ENCODE assay signal across 8 mouse cellular contexts in genomic region chr5:115156933-115157589, GRCm38 (mm10). TPM values are rescaled to one million over a fixed set of nuclear protein-coding genes. Genes with fewer than 3 reads are reported as not detected.
DNase-seq lines count a peak whose midpoint lies in the region; ATAC-seq and TF ChIP-seq lines count a peak whose summit lies in the region.

No protein-coding gene starts in this region.

- H3K79me2 ChIP-seq in heart, adult 2 months (replicated peaks; ENCODE audit: control insufficient read depth, insufficient read depth, low read length) = peaks cover 5% of the 10 kb centered on the region
- H3K79me2 ChIP-seq in myocyte (ENCODE audit: control insufficient read depth, insufficient read depth) = peaks cover 56% of the 10 kb centered on the region

- intact Hi-C loops in heart, adult 2 months (cut with DNase I) = no loop called here
- intact Hi-C loops in heart, postnatal 14 days (cut with DNase I) = no loop called here

- no peaks in the 10 kb centered on the region for H3K36me3 ChIP-seq in heart, adult 2 months (ENCODE audit: control insufficient read depth, insufficient read depth, low read length)
- peaks cover 40% of the 10 kb centered on the region for H3K36me3 ChIP-seq in E14TG2a.4 (ENCODE audit: insufficient read depth, low read length)
- H3K36me3 ChIP-seq in embryonic facial prominence, embryonic 11.5 days (replicated peaks; ENCODE audit: control insufficient read depth, insufficient read depth, low read depth, low read length) = no peaks in the 10 kb centered on the region
- no peaks in the 10 kb centered on the region for H3K36me3 ChIP-seq in intestine, embryonic 15.5 days
- no peaks in the 10 kb centered on the region for H3K36me3 ChIP-seq in myocyte (ENCODE audit: control insufficient read depth, insufficient read depth)

- H3K4me1 ChIP-seq in heart, adult 2 months (ENCODE audit: control insufficient read depth, insufficient read depth, low read length) = peaks cover 23% of the 10 kb centered on the region
- peaks cover 82% of the 10 kb centered on the region for H3K4me1 ChIP-seq in E14TG2a.4 (replicated peaks; ENCODE audit: low read depth, low read length)
- H3K4me1 ChIP-seq in embryonic facial prominence, embryonic 11.5 days (ENCODE audit: control insufficient read depth, insufficient read depth, low read length) = peaks cover 4% of the 10 kb centered on the region
- H3K4me1 ChIP-seq in intestine, embryonic 15.5 days (replicated peaks) = peaks cover 52% of the 10 kb centered on the region

- no peaks in the 10 kb centered on the region for H3K9me3 ChIP-seq in E14TG2a.4 (ENCODE audit: low read length)
- no peaks in the 10 kb centered on the region for H3K9me3 ChIP-seq in embryonic facial prominence, embryonic 11.5 days (replicated peaks; ENCODE audit: control insufficient read depth, low read length)
- no peaks in the 10 kb centered on the region for H3K9me3 ChIP-seq in intestine, embryonic 15.5 days

- TF ChIP-seq EP300 in heart, adult 2 months (IDR thresholded peaks at IDR 0.05; ENCODE audit: insufficient read depth, low read depth, low read length) = no peak

- peak overlapping the region; percentile 88 for H3K4me3 ChIP-seq in heart, adult 2 months
- peak overlapping the region; percentile 99 for H3K4me3 ChIP-seq in E14TG2a.4 (replicated peaks; ENCODE audit: low read length)
- peak overlapping the region; percentile 97 for H3K4me3 ChIP-seq in embryonic facial prominence, embryonic 11.5 days (ENCODE audit: low read depth, low read length)
- H3K4me3 ChIP-seq in intestine, embryonic 15.5 days (replicated peaks) = peak overlapping the region; percentile 94
- peak overlapping the region; percentile 83 for H3K4me3 ChIP-seq in myocyte

- ATAC-seq in embryonic facial prominence, embryonic 11.5 days (replicated peaks; ENCODE audit: insufficient number of reproducible peaks, low FRiP score, low TSS enrichment, low read depth) = no peak
- no peak for ATAC-seq in intestine, embryonic 15.5 days

- H3K27me3 ChIP-seq in heart, adult 2 months (ENCODE audit: control insufficient read depth, insufficient read depth, low read length) = no peaks in the 10 kb centered on the region
- H3K27me3 ChIP-seq in E14TG2a.4 (ENCODE audit: insufficient read depth, low read length) (no peaks in the 10 kb centered on the region), myocyte (ENCODE audit: control insufficient read depth, insufficient read depth, insufficient read length) (no peaks in the 10 kb centered on the region)
- H3K27me3 ChIP-seq in embryonic facial prominence, embryonic 11.5 days (ENCODE audit: control insufficient read depth, insufficient read depth, low read length) = no peaks in the 10 kb centered on the region
- no peaks in the 10 kb centered on the region for H3K27me3 ChIP-seq in intestine, embryonic 15.5 days (replicated peaks)

- peak overlapping the region; percentile 95 for H3K9ac ChIP-seq in heart, adult 2 months (ENCODE audit: low read depth, low read length)
- H3K9ac ChIP-seq in embryonic facial prominence, embryonic 11.5 days (replicated peaks; ENCODE audit: low read length) = peak overlapping the region; percentile 89
- H3K9ac ChIP-seq in intestine, embryonic 15.5 days = peak overlapping the region; percentile 99

- no peak for TF ChIP-seq CTCF in heart, adult 2 months (IDR thresholded peaks at IDR 0.05)
- TF ChIP-seq CTCF in E14TG2a.4 (conservative IDR thresholded peaks at IDR 0.05; ENCODE audit: low read length) = no peak

- peak overlapping the region; percentile 99 for H3K27ac ChIP-seq in heart, adult 2 months
- H3K27ac ChIP-seq in embryonic facial prominence, embryonic 11.5 days (replicated peaks; ENCODE audit: low read depth, low read length) = no peak overlapping the region
- H3K27ac ChIP-seq in intestine, embryonic 15.5 days = peak overlapping the region; percentile 98

- DNase-seq in heart, adult 2 months = no peak
- no peak for DNase-seq in heart, postnatal 14 days
- DNase-seq in embryonic facial prominence, embryonic 11.5 days (ENCODE audit: low spot score) = peak; percentile 46
- DNase-seq in layer of hippocampus, postnatal 10 days (ENCODE audit: low spot score in 2 of 2) = no peak
- DNase-seq in layer of hippocampus, adult 8-10 months (ENCODE audit: low spot score in 2 of 2) = no peak

- peak overlapping the region; percentile 58 for H3K4me2 ChIP-seq in embryonic facial prominence, embryonic 11.5 days (ENCODE audit: low read depth, low read length)
- H3K4me2 ChIP-seq in intestine, embryonic 15.5 days (replicated peaks) = peak overlapping the region; percentile 71
- H3K4me2 ChIP-seq in myocyte (ENCODE audit: low read depth) = peak overlapping the region; percentile 92

- no peak for TF ChIP-seq POLR2A in heart, adult 2 months (IDR thresholded peaks at IDR 0.05; ENCODE audit: insufficient read depth, low read depth, low read length)
- no peak for TF ChIP-seq POLR2A in myocyte (IDR thresholded peaks at IDR 0.05; ENCODE audit: insufficient read length, low read depth)

- WGBS in heart, adult 2 months = 1% methylated on average over 26 of the region's 26 CpGs
- WGBS in embryonic facial prominence, embryonic 11.5 days = 2% methylated on average over 26 of the region's 26 CpGs
- WGBS in intestine, embryonic 15.5 days = under 1% methylated on average over 26 of the region's 26 CpGs

- peak overlapping the region; percentile 98 for H3ac ChIP-seq in myocyte (ENCODE audit: control insufficient read depth, insufficient read length)

TF ChIP-seq in myocyte, 11 proteins besides CTCF, POLR2A, EP300 and RAD21:
- TF ChIP-seq REST (IDR thresholded peaks at IDR 0.05; ENCODE audit: insufficient read depth, insufficient read length) (no peak), SRF (IDR thresholded peaks at IDR 0.05; ENCODE audit: control insufficient read depth, insufficient read length, low read depth) (no peak), TCF12 (IDR thresholded peaks at IDR 0.05; ENCODE audit: insufficient read depth, poor library complexity, severe bottlenecking) (no peak), TCF3 (IDR thresholded peaks at IDR 0.05; ENCODE audit: insufficient read length, low read depth) (no peak), POLR2AphosphoS2 (IDR thresholded peaks at IDR 0.05; ENCODE audit: insufficient read length, low read depth) (no peak), USF1 (IDR thresholded peaks at IDR 0.05; ENCODE audit: low read depth) (no peak), CEBPB (IDR thresholded peaks at IDR 0.05; ENCODE audit: insufficient read depth, poor library complexity, severe bottlenecking) (no peak), MYOG (IDR thresholded peaks at IDR 0.05; ENCODE audit: control insufficient read depth in 1 of 3, insufficient read depth in 1 of 3, insufficient read length in 2 of 3, low read depth in 2 of 3) (no peak), MAX (IDR thresholded peaks at IDR 0.05; ENCODE audit: low read depth) (no peak), MYOD1 (IDR thresholded peaks at IDR 0.05; ENCODE audit: control insufficient read depth in 1 of 3, insufficient read length in 2 of 3, low read depth in 2 of 3) (no peak), E2F4 (IDR thresholded peaks at IDR 0.05; ENCODE audit: insufficient read depth) (no peak)

RNA-seq across cellular contexts. Expression of gene Mlec, which starts 0.9 kb away (rescaled TPM):
- total RNA-seq in heart, adult 2 months (2021) = 10 to 100 TPM; 74.6 to 80.6 TPM
- polyA plus RNA-seq in heart, adult 2 months (2012; rRNA removed) = 40.4 and 75.4 TPM in 2 replicates
- total RNA-seq in heart, postnatal 14 days (2021) = 10 to 100 TPM; 70.0 to 77.1 TPM
- polyA plus RNA-seq in embryonic facial prominence, embryonic 11.5 days (2014; fragmentation: Nextera tagmentation; extraction: Ambion mirVana) = 36.6 and 37.5 TPM in 2 replicates
- polyA plus RNA-seq in intestine, embryonic 15.5 days (2015; fragmentation: Nextera tagmentation; extraction: Ambion mirVana) = 89.9 and 113 TPM in 2 replicates
- polyA plus RNA-seq in myocyte (2012; fragmentation: generic; extraction: Trizol) = 112 TPM
- 10 to 100 TPM; 75.1 to 78.2 TPM for total RNA-seq in layer of hippocampus, postnatal 10 days (2021)
- total RNA-seq in layer of hippocampus, adult 8-10 months (2022) = 100 to 1,000 TPM in 1 of 4 experiments, 10 to 100 TPM in 3; 80.4 to 100 (median 89.0) TPM

RNA-seq across cellular contexts. Expression of gene Unc119b, which starts 22.3 kb away (rescaled TPM):
- 10 to 100 TPM; 15.8 to 22.0 TPM for total RNA-seq in heart, adult 2 months (2021)
- 18.4 and 27.8 TPM in 2 replicates for polyA plus RNA-seq in heart, adult 2 months (2012; rRNA removed)
- total RNA-seq in heart, postnatal 14 days (2021) = 10 to 100 TPM; 24.7 to 25.8 TPM
- 49.6 and 53.0 TPM in 2 replicates for polyA plus RNA-seq in embryonic facial prominence, embryonic 11.5 days (2014; fragmentation: Nextera tagmentation; extraction: Ambion mirVana)
- polyA plus RNA-seq in intestine, embryonic 15.5 days (2015; fragmentation: Nextera tagmentation; extraction: Ambion mirVana) = 25.7 and 26.6 TPM in 2 replicates
- polyA plus RNA-seq in myocyte (2012; fragmentation: generic; extraction: Trizol) = 24.5 TPM
- total RNA-seq in layer of hippocampus, postnatal 10 days (2021) = 10 to 100 TPM; 26.7 to 29.8 TPM
- 10 to 100 TPM; 26.9 to 29.3 (median 27.6) TPM for total RNA-seq in layer of hippocampus, adult 8-10 months (2022)

RNA-seq across cellular contexts. Expression of gene Cabp1, which starts 37.1 kb away (rescaled TPM):
- total RNA-seq in heart, adult 2 months (2021) = 1 to 10 TPM; 2.3 to 3.9 TPM
- polyA plus RNA-seq in heart, adult 2 months (2012; rRNA removed) = 6.0 and 13.2 TPM in 2 replicates
- total RNA-seq in heart, postnatal 14 days (2021) = 1 to 10 TPM; 3.5 to 4.0 TPM
- 2.4 and 2.7 TPM in 2 replicates for polyA plus RNA-seq in embryonic facial prominence, embryonic 11.5 days (2014; fragmentation: Nextera tagmentation; extraction: Ambion mirVana)
- polyA plus RNA-seq in intestine, embryonic 15.5 days (2015; fragmentation: Nextera tagmentation; extraction: Ambion mirVana) = 1.5 and 2.3 TPM in 2 replicates
- 3.1 TPM for polyA plus RNA-seq in myocyte (2012; fragmentation: generic; extraction: Trizol)
- 10 to 100 TPM; 78.5 to 79.5 TPM for total RNA-seq in layer of hippocampus, postnatal 10 days (2021)
- 100 to 1,000 TPM; 109 to 118 (median 114) TPM for total RNA-seq in layer of hippocampus, adult 8-10 months (2022)

RNA-seq across cellular contexts. Expression of gene Acads, which starts 37.9 kb away (rescaled TPM):
- total RNA-seq in heart, adult 2 months (2021) = 100 to 1,000 TPM; 199 to 228 TPM
- 256 and 333 TPM in 2 replicates for polyA plus RNA-seq in heart, adult 2 months (2012; rRNA removed)
- total RNA-seq in heart, postnatal 14 days (2021) = 100 to 1,000 TPM; 196 to 208 TPM
- 27.7 and 31.8 TPM in 2 replicates for polyA plus RNA-seq in embryonic facial prominence, embryonic 11.5 days (2014; fragmentation: Nextera tagmentation; extraction: Ambion mirVana)
- polyA plus RNA-seq in intestine, embryonic 15.5 days (2015; fragmentation: Nextera tagmentation; extraction: Ambion mirVana) = 119 and 122 TPM in 2 replicates
- polyA plus RNA-seq in myocyte (2012; fragmentation: generic; extraction: Trizol) = 82.1 TPM
- 1 to 10 TPM; 6.8 to 9.9 TPM for total RNA-seq in layer of hippocampus, postnatal 10 days (2021)
- 10 to 100 TPM in 1 of 4 experiments, 1 to 10 TPM in 3; 8.1 to 11.7 (median 9.2) TPM for total RNA-seq in layer of hippocampus, adult 8-10 months (2022)

RNA-seq across cellular contexts. Expression of gene Gm10401, which starts 59.0 kb away (rescaled TPM):
- total RNA-seq in heart, adult 2 months (2021) = not detected
- polyA plus RNA-seq in heart, adult 2 months (2012; rRNA removed) = not detected in 2 replicates
- total RNA-seq in heart, postnatal 14 days (2021) = not detected
- 24.6 and 26.3 TPM in 2 replicates for polyA plus RNA-seq in embryonic facial prominence, embryonic 11.5 days (2014; fragmentation: Nextera tagmentation; extraction: Ambion mirVana)
- polyA plus RNA-seq in intestine, embryonic 15.5 days (2015; fragmentation: Nextera tagmentation; extraction: Ambion mirVana) = 24.9 and 30.2 TPM in 2 replicates
- polyA plus RNA-seq in myocyte (2012; fragmentation: generic; extraction: Trizol) = 4.4 TPM
- not detected for total RNA-seq in layer of hippocampus, postnatal 10 days (2021)
- not detected for total RNA-seq in layer of hippocampus, adult 8-10 months (2022)

Comparison
In these comparisons a context has a peak if more than half of its experiments do, and no peak if none do; other contexts are left out.
1. RNA of gene Cabp1, which starts 37.1 kb away (total RNA-seq): 109 to 118 TPM in layer of hippocampus, adult 8-10 months and 78.5 to 79.5 TPM in layer of hippocampus, postnatal 10 days; 3.5 to 4.0 TPM in heart, postnatal 14 days and 2.3 to 3.9 TPM in heart, adult 2 months; every median in the first group is over 10 times any median in the second.
2. Peak in every context shown above with its lines, with median percentiles within 50 percentile points of each other: H3K4me3 ChIP-seq, H3K9ac ChIP-seq and H3K4me2 ChIP-seq.